Mouse (Mus musculus) cortical plate, adult 2 months (tissue): ENCODE measurements around the gene Dnah6.

Source experiments
- CTCF ChIP-seq: fragments of 200-500 bp; IDR thresholded peaks from 2 replicates; pipeline ENCODE4 v1.5.1; 2011; ENCODE audit warnings: mild to moderate bottlenecking, control low read depth, low read length; ENCODE audit not compliant: insufficient read depth; ENCODE audit errors: extremely low read depth
- POLR2A ChIP-seq: fragments of 200-500 bp; IDR thresholded peaks from 2 replicates; pipeline ENCODE4 v1.6.1; 2011; ENCODE audit warnings: mild to moderate bottlenecking, low read length, control low read depth; ENCODE audit not compliant: insufficient read depth; ENCODE audit errors: extremely low read depth

DNA sequence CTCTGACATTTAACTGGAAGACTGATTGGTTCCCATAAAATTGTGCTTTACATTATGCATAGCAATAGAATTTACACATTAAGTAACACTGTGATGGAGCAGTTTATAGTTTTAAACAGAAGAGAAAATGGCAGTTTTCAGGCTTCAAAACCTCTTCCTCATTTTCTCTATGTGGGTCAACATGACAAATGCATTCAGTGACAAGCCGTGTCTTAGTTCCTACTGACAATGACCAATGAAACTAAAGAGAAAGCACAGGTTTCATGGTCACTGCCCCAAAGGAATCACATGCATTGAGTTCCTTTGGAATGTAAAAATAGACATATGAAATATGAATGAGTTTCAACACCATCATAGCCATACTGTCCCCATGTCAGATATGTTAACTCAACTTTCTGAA, 58.5 kb downstream of the Dnah6 start:
- TF ChIP-seq CTCF, result no peak
- TF ChIP-seq POLR2A, result no peak
